Mouse (Mus musculus) bone marrow, adult 2 months (tissue): Measurements from ENCODE around the gene Tjp1. TPM values are rescaled to one million over a fixed set of nuclear protein-coding genes. Genes with fewer than 3 reads are reported as not detected.

Source experiments
- H3K27ac ChIP-seq: fragments of 200-500 bp; 2 replicates; pipeline ENCODE4 v1.5.1; 2012; ENCODE audit warnings: low read depth, mild to moderate bottlenecking, control low read depth, inconsistent platforms, low read length; ENCODE audit not compliant: control insufficient read depth, poor library complexity, insufficient read depth
- H3K4me1 ChIP-seq: fragments of 200-500 bp; 2 replicates; pipeline ENCODE4 v1.6.1; 2011; ENCODE audit warnings: low read length; ENCODE audit not compliant: control insufficient read depth, insufficient read depth
- H3K4me3 ChIP-seq: fragments of 200-500 bp; replicated peaks from 2 replicates; pipeline ENCODE3; 2011; ENCODE audit warnings: mild to moderate bottlenecking, low read depth, low read length, control low read depth; ENCODE audit not compliant: control insufficient read depth
- CTCF ChIP-seq: fragments of 200-500 bp; IDR thresholded peaks from 2 replicates; pipeline ENCODE4 v1.5.1; 2011; ENCODE audit warnings: low read length, control low read depth; ENCODE audit not compliant: control insufficient read depth, insufficient read depth
- POLR2A ChIP-seq: fragments of 200-500 bp; IDR thresholded peaks from 2 replicates; pipeline ENCODE4 v1.6.1; 2011; ENCODE audit warnings: low read depth, mild to moderate bottlenecking, control low read depth, low read length, borderline replicate concordance; ENCODE audit not compliant: control insufficient read depth
- WGBS: fragments of 180-500 bp; shearing (Covaris S2); methylation state at CpG from one replicate; pipeline ENCODE4 v1.1.7; 2018; 5-methylcytosine and 5-hydroxymethylcytosine counted together
- polyA plus RNA-seq: library from polyadenylated mRNA; stranded (reverse); fragments of >200 nt; gene quantifications from 2 replicates; pipeline ENCODE4 v1.2.4, GENCODE M21; 2011; ENCODE audit warnings: low replicate concordance; ENCODE audit not compliant: missing spikeins, insufficient read depth, insufficient read length

Tjp1 gene
- polyA plus RNA-seq, 1 experiment = 16.9 TPM

DNA sequence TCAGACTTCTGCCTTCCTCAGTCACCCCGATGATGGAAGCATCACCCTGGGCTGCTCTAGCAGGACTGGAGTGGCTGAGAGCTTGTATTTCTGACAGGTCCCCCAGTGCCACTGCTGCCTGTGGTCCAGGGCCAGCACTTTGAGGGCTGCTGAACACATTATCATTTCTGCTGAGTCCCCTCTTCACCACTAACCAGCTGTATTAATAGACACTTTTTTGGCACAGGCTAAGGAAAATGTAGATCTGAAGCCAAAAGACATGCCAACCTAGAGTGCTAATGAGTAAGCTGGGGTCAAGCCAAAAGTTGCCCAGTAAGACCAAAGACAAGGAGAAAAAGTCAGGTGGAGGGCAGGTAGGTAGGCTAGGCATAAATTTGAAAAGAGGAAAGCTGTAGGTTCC, 66.2 kb downstream of the Tjp1 start:
- Histone ChIP-seq H3K4me1 (no peaks in the 10 kb centered on the region), H3K27ac (no peak overlapping the region), H3K4me3 (no peak overlapping the region)
- TF ChIP-seq POLR2A (no peak), CTCF (no peak)
- 65% methylated on average over 1 of the region's 1 CpGs for WGBS

DNA sequence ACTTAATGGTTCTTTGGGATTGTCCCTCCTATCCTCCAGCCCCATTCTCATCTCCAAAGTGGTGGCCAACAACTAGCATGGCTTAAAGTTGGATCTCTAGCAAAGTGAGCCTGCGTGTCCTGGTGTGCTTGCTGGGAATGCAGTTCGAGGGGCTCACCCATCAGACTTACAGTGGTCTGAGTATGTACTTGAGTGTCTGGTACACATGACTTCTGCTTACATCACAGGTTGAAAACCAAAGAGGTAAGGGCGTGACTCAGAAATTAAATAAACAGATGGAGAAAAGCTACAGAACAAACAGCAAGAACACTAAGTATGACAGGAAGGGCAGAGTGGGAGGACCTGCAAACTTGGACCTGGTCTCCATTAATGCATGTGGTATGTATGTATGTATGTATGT, 67.4 kb downstream of the Tjp1 start:
- 68% methylated on average over 3 of the region's 3 CpGs for WGBS
- H3K4me3 ChIP-seq = no peak overlapping the region
- no peaks in the 10 kb centered on the region for H3K4me1 ChIP-seq
- TF ChIP-seq POLR2A = no peak
- no peak for TF ChIP-seq CTCF
- H3K27ac ChIP-seq = no peak overlapping the region

DNA sequence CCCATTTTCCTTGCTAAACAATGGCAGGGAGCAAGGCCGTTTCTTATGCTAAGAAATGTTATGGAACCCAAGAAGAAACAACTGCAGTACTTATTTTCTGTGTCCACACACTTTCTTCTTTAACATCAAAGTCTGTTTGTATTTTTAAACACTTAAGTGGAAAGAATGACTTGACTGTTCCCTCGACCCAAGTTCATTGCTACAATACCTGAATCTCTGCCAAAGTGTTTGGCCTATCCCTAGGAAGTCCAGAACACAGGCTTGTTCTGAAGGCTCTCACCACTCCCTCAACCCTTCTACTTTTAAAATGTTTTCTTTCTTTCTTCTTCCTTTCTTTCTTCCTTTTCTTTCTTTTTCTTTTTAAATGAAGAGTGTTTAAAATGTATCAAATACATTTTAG, 71.5 kb downstream of the Tjp1 start:
- TF ChIP-seq CTCF (no peak), POLR2A (no peak)
- Histone ChIP-seq H3K4me3 (no peak overlapping the region), H3K4me1 (no peaks in the 10 kb centered on the region), H3K27ac (no peak overlapping the region)
- 50% methylated on average over 2 of the region's 2 CpGs for WGBS

DNA sequence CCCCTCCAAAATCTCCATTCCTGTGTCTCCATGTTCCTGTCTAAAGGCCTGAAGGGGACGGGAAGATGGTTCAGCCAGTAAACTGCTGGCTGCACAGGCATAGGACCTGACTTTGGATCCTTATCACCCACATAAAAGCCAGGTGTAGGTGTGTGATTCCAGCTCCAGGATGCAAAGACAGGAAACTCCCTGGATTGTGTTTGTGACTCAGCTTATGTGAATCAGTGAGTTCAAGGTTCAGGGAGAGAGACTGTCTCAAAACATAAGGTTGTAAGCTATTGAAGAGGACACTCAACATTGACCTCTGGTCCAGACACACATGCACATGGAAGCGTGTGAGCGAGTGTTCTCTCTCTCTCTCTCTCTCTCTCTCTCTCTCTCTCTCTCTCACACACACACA, 72.4 kb downstream of the Tjp1 start:
- TF ChIP-seq POLR2A (no peak), CTCF (no peak)
- Histone ChIP-seq H3K4me1 (no peaks in the 10 kb centered on the region), H3K4me3 (no peak overlapping the region), H3K27ac (no peak overlapping the region)
- WGBS = 71% methylated on average over 3 of the region's 3 CpGs

DNA sequence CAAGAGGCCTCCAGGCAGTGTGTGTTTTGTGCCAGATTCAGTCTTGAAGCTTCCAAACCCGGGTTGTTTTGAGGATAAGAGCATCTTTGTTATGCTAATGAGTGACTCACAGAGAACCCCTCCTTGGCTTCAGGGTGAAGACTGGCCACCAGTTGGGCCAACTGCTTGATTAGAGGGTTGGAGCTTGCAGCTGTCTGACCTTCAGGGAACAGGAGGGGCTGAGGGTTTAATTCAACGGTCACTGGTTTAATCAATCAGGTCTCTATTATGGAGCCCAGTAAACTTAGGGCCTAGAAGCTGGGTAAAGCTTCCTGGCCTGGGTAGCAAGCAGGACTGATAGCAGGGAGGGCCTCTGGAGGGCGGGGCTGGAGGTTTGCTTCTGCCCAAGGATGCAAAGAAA, 73.3 kb downstream of the Tjp1 start:
- no peak for TF ChIP-seq CTCF
- no peak for TF ChIP-seq POLR2A
- Histone ChIP-seq H3K4me1 (no peaks in the 10 kb centered on the region), H3K27ac (no peak overlapping the region), H3K4me3 (no peak overlapping the region)
- WGBS = 47% methylated on average over 3 of the region's 3 CpGs

DNA sequence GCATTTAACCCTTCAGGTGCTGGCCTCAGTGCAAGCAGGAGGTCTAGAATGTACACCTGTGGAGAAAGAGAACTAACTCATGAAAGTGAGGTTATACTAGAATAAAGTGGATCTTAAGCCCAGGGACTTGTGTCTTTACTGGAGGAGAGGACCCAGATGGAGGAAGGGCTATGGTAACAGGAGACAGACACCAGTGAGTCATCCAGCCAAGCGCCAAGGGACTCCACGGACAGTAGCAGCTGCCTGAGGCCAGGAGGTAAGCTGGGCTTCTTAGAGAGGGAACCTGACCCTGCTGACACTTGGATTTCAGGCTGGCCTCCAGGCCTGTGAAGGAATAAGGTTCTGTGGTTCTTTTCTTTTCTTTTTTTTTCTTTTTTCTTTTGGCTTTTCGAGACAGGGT, 75.3 kb downstream of the Tjp1 start:
- Histone ChIP-seq H3K4me1 (no peaks in the 10 kb centered on the region), H3K27ac (no peak overlapping the region), H3K4me3 (no peak overlapping the region)
- WGBS = 74% methylated on average over 3 of the region's 3 CpGs
- TF ChIP-seq POLR2A (no peak), CTCF (no peak)

DNA sequence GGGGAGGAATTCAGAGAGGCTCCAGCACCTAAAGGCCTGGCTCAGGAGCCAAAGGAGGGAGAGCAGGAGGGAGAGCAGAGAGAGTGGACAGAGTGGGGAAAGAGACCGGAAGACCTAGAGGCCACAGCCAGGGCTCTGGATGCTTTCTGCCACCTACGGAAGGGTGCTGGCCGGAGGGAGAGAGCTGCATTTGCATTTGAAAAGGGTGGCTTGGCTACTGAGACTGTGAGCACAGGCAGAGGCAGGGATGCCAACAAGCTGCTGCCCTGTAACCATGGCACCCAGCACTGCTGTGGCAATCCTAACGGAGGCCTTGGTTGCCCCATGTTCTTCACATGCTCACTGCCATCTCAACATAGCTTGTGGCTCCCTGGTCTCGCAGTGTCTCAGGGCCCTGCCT, 77.4 kb downstream of the Tjp1 start:
- H3K4me1 ChIP-seq = no peaks in the 10 kb centered on the region; the same call in 1 of the 2 replicates
- TF ChIP-seq CTCF (no peak), POLR2A (no peak)
- WGBS = 87% methylated on average over 5 of the region's 5 CpGs
- no peak overlapping the region for H3K4me3 ChIP-seq
- no peak overlapping the region for H3K27ac ChIP-seq

DNA sequence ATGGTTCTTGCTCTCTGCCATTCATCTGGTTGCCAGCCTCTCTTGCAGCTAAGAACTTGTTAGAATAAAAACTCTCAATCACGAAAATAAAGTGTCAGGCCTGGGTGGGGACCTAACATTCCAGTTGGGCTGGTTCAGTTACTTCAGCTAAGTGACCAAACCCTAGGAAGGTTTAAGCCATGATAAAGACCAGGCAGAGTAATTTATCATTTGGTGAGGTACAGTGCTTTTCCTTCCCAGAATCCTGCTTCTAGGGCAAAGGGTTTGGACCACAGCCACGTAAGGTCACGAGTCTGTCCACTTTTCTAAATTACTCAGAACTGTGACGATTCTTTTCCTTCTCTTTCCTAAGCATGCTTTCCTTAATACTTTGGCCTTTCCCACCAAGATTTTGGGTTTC, 86.1 kb downstream of the Tjp1 start:
- 85% methylated on average over 4 of the region's 4 CpGs for WGBS
- TF ChIP-seq POLR2A (no peak), CTCF (no peak)
- Histone ChIP-seq H3K27ac (no peak overlapping the region), H3K4me3 (no peak overlapping the region), H3K4me1 (no peaks in the 10 kb centered on the region; the same call in 1 of the 2 replicates)

DNA sequence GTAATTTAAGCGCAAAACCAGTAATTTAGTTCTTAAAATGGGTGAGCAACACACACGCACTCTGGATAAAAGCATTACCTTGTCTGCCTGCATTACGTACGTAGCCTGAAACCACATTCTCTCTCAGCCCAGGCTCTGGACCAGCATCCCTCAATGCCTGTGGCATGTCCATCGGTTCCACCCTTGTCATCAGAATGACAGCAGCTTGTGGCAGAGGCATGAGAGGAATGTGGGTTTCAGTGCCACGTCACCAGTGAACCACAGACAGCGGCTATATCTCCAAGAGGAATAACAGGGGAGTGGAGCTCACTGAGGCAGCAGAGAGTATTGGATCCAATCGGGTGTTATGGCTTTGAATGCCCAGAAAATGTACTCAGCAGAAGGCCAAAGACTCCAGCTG, 88.1 kb downstream of the Tjp1 start:
- Histone ChIP-seq H3K27ac (no peak overlapping the region), H3K4me3 (no peak overlapping the region), H3K4me1 (no peaks in the 10 kb centered on the region)
- 78% methylated on average over 8 of the region's 8 CpGs for WGBS
- TF ChIP-seq CTCF (no peak), POLR2A (no peak)

DNA sequence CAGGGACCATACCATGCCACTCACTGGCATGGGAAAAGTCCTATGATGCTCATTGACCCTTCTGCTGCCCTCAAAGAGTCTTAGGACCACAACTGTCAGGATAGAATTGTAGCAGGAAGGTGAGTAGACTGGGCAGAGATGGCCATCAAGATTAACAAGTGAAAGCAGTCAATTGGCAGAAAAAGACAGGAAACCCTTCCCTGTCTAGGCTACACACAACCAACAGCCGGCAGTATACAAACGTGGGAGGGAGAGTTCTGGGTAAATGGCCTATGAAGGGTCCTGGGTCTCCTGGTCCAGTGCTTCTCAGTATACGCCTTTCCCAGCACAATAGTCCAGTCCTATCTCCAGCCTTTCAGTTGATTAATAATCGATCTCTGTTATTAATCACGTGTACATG, 89.4 kb downstream of the Tjp1 start:
- Histone ChIP-seq H3K4me1 (no peaks in the 10 kb centered on the region), H3K27ac (no peak overlapping the region), H3K4me3 (no peak overlapping the region)
- WGBS = 59% methylated on average over 5 of the region's 5 CpGs
- TF ChIP-seq CTCF (no peak), POLR2A (no peak)
